Mouse (Mus musculus) testis, postnatal 10 days (tissue): ENCODE results near the gene Apbb2.

Source experiments
- DNase-seq: peaks from one replicate; pipeline ENCODE4 v3.0.0; 2021; ENCODE audit warnings: low spot score

Apbb2 gene

DNA sequence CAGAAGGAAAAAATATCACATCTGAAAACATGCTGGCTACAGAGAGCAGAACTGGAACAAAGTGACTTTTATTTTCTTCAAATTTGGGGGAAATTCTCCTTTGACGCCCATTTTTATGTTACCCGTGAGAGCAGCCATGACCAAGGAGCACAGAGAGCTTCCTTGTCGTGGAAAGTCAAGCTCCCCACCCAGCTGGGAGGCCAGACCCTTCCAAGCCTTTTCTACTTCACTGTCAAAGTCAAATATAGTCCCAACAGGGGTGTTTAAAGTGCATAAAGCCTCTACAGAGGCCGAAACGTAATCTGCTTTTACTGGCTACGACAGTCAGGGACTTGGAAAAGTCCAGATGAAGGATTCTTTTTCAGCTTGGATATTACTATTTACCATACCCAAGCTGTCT lies 101.1 kb downstream of the Apbb2 start:
- no peak for DNase-seq

DNA sequence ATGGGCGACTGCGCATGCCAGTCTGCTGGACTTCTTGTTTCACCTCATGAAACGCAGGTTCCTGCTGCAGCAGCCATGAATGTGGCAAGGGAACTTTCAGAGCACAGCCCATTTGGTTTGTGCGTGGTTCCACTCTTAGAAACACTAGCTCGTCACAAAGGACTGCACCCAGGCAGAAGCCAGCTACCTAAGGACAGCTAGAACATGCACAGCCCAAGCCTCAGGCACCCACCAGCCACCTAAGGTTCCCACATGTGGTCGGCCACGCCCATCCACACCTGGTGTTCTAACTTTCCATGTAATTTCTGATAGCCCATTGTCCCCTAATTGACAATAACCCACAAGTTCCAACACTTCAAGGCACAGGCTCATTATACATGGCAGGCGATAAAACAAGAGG lies 102.3 kb downstream of the Apbb2 start:
- no peak for DNase-seq

DNA sequence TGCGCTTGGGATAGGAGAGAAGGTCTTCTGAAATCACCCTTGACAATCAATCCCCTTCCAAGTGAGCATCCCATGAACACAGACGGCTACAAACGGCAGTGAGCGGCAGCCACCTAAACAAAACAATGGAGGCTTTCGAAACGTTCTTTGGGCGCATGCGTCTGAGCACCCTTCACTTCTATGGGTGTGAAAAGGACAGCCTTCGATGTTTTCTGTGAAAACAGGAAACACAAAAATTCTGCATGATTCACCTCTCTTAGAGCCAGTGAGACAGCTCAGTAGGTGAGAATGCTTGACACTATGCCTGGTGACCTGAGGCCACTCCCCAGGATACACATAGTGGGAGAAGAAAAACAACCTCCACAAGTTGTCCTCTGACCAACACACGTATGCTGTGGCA lies 103.3 kb downstream of the Apbb2 start:
- DNase-seq = no peak

GRCm38 (mm10) chr5:66514659-66515058 lies 103.9 kb downstream of the Apbb2 start:
- no peak for DNase-seq

- no peak for DNase-seq
These were observed 105.2 kb downstream of the Apbb2 start for GRCm38 (mm10) chr5:66513412-66513811.

DNA sequence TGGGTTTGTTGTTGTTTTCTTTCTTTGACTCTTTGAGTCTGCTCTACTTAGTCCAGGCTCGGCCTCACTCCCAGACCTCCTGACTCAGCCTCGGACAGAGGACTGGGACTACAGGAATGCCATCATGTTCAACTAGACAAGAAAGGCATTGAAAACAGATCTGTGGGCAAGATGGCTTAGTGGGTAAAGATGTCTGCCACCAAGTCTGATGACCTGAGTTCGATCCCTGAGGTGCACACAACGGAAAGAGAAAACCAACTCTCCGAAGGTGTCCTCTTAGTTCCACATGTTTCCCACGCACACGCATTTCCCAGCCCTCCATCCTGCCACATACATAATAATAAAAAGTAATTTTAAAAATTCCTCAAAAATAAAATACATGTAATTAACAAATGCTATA lies 106.1 kb downstream of the Apbb2 start:
- DNase-seq = no peak

DNA sequence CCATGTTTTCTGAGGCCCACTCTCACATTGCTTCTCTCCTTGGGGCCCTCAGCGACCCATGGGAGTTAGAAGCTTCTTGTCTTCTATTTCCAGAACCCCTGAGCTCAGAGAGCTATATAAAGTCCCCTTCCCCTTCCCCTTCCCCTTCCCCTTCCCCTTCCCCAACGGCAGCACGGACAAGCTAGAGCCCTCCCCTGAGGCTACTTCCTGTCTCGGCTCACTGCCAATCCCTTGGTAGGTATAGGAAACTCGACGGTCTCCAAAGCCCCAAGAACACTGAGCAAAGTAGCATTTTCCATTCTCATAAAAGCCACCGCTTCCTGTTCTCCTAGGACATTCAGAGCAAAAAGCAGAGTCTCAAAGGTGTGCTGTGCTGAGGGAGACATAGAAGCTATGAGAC lies 107.9 kb downstream of the Apbb2 start:
- no peak for DNase-seq

DNA sequence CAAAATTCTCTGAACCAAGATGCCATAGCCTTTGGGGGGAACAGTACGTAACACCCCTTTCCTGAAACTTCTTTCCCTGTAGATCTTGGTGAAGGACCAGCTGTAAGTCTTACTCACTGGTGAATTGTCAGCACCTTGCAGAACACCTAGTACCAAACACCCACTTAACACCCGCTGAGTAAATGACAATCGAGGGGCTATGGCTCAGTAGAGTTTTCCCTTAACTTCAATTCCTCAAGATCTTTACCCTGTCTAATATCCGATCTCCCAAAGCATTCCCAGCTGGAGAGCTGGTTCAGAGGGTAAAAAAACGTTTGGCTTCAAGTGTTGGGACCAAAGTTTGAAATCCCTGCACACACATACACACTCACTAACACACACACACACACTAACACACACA lies 109.4 kb downstream of the Apbb2 start:
- DNase-seq = no peak

DNA sequence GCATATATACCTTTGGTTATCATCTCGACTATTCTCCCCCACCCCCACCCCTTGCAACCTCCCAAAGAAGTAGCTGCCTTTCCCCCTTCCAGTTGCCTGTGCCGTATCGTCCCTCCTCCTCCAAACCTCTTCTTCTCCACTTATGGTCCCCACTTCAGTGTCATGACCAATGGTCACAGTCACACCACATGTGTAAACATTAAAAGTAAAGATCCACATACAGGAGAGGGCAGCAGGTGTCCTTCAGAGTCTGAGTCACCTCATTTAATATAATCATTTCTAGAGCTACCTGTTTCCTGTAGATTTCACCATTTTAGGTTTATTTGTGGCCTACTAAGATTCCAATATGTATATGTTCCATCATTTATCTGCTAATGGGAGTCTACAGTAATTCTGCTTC lies 113.0 kb downstream of the Apbb2 start:
- DNase-seq = no peak

DNA sequence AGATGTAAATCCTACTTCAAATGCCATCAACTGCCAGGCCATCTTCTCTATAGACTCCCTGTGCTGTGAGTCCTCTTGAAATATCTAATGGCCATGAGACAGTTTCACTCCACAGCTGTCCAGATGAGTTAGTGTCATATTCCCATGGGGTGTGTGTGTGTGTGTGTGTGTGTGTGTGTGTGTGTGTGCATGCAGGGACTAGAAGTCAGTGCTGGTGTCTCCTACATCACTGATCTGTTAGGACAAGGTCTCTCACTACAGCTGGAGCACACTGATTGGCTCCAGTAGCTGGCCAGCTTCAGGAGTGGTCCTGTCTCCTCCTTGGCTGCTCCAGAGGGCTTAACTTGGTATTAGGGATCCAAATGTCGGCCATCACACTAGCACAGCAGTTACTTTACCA lies 113.5 kb downstream of the Apbb2 start:
- DNase-seq = no peak

GRCm38 (mm10) chr5:66504434-66504747 lies 114.2 kb downstream of the Apbb2 start:
- no peak for DNase-seq

DNA sequence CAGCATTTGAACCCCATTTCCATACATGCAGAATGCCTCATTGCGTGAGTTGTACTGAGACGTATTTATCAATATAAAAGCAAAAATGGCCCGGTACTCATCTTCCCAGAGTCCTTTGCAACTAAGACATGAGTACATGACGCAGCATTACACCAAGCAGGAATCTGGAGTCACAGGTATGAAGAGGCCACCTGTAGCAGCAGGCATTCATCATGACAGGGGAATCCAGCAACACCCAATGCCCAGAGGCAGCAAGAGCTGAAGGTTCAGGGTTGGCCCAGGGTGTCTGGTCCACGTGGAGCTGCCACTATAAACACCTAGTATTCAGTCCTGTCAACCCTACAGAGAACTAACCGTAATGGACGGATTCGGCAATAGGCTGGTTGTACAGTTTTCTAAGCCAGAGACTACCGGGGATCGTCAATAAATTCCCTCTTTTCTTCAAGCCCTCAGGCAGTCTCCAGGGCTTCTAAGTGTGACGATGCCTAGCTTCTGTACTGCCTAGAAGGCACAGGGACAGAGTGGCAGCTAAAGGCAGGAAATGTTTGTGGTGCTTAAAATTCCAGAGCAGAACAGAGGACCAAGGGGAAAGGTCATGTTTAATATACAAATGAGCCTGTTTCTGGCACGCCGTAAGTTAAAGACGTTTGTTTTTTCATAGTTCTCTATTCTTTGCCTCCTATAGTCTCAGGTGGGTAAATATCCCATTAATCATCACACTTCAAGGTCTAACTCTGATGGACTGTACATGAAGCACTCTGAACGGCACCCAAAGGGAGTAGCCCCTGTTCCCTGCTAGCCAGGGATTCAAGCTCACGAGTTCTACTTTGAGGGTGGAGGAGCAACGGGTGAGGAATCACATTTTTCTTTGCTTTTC lies 114.8 kb downstream of the Apbb2 start:
- no peak for DNase-seq

DNA sequence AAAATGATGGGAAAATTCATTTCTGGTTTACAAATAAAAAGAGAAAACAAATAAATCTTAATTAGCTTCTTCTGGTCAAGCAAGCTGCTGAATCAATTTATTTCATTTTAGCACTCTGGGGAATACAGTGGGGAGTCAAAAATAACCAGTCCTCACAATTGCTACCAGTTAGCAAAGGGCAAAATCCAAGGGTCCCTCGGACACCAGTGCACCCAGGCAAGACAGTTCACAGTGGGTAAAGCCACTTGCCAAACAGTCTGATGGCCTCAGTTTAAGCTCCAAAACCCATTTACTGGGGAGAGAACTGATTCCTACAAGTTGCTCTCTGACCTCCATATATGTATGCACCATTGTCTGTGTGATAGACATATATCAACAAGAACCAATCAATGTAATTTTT lies 115.6 kb downstream of the Apbb2 start:
- no peak for DNase-seq

- no peak for DNase-seq
These were observed 119.0 kb downstream of the Apbb2 start for GRCm38 (mm10) chr5:66499621-66500020.

GRCm38 (mm10) chr5:66498140-66498539 lies 120.4 kb downstream of the Apbb2 start:
- no peak for DNase-seq

DNA sequence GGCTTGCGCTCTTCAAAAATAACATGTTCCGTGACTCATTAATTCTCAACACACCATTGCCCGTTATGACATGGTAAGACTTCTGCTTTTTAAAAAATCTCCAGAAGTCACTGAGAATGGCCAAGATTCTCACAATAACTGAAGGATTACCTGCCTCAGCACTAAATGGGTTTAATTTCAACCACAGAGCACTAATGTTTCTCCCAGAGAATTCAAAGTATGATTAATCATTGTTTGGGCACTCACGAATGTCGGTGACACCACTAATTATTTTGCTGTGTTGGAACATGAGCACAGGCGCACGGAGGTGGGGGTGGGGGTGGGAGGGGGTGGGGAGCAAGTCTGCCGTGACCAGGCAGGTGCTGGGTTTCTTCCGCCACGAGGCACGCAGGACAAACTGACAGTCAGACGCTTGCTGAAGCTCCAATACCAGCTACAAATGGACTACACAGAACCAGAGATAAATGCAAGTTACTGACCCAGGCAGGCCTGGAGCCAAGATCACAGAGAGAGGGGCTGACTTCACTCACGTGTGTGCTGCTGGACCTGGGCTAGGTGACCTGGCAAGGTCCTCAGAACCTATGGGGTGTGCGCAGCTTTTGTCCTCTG lies 121.0 kb downstream of the Apbb2 start:
- no peak for DNase-seq

DNA sequence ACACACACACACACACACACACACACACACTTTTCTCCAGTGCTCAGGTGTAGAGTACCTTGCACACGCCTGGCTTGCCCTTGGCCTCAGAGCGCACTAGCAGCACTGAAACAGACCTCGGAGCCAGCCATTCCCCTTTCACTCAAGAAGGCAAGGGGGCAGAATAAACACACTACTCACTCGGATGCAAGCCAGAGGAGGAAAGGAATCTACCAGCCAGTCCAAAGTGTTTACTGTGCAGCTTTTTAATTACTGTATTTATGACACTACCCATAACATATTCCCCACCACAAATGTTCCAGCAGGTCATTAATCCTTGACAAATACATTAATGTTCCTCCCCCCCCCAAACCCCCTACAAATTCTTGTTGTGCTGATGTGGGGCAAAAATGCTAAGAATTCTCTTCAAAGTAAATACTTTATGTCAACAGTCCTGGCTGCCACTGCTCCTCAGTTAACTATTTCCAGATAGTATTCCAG lies 121.7 kb downstream of the Apbb2 start:
- DNase-seq = no peak

DNA sequence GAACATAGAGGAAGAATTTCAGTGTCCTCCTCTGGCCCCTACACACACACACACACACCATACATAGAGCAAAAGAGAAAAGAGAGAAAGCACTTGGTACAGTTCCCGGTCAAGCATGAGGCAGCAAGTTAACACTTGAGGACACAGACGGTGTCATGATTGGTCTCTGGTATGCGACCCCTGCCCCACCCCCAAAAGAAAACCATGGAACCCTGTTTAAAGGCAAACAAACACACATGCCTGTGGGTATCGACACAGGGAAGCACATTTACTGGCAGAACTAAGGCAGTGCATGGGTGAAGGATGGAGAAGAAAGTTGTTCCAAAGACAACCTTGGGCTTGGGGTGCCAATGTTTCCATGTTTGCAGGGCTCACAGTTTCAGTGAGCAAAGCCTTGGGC lies 123.9 kb downstream of the Apbb2 start:
- DNase-seq = no peak

DNA sequence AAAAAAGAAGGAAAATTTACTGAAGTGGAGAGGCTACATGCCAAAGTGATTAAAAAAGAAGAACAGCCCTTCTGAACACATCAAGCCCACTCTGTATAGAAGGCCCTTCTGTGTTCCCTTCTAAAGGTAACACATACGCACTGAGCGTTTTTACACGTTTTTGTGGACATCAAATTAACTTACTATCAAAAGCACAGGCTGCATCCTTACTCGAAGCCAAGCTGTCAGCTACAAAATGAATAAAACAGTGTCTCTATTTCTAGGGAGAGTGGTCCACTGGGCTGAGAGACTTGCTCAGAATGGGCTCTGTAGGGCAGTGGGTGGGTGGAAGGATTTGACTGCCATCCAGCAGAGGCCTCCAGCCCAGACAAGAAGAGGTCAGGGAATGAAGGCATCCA lies 126.0 kb downstream of the Apbb2 start:
- DNase-seq = no peak

- no peak for DNase-seq
These were observed 126.5 kb downstream of the Apbb2 start for GRCm38 (mm10) chr5:66491907-66492562.

GRCm38 (mm10) chr5:66486028-66486427 lies 132.6 kb downstream of the Apbb2 start:
- no peak for DNase-seq

- no peak for DNase-seq
These were observed 142.3 kb downstream of the Apbb2 start for GRCm38 (mm10) chr5:66476266-66476665.

- DNase-seq = no peak
These were observed 142.8 kb downstream of the Apbb2 start for GRCm38 (mm10) chr5:66475824-66476223.
